Mouse (Mus musculus): Measurements from ENCODE around the gene Arg1. TPM values are rescaled to one million over a fixed set of nuclear protein-coding genes. Genes with fewer than 3 reads are reported as not detected.
A peak's percentile ranks its signal among the peaks of the same experiment; 100 is the strongest.

Arg1 gene
- total and polyA plus RNA-seq, 3 experiments = 0.26 TPM; not detected in 2

GRCm38 (mm10) chr10:24961112-24961511 is 33.8 kb upstream of the Arg1 start:
- no peaks in the 10 kb centered on the region for H3K4me1 ChIP-seq (ENCODE audit: control insufficient read depth in 1 of 2, insufficient read depth in 2 of 2, low read length in 2 of 2)
- DNase-seq (ENCODE audit: low read depth, low spot score) = peak; percentile 64
- TF ChIP-seq MXI1 (IDR thresholded peaks at IDR 0.05; ENCODE audit: low read depth, low read length) = no peak
- no peak for TF ChIP-seq ZNF384 (IDR thresholded peaks at IDR 0.05; ENCODE audit: low read depth, low read length)
- TF ChIP-seq POLR2AphosphoS2 (IDR thresholded peaks at IDR 0.05; ENCODE audit: low read length) = no peak
- TF ChIP-seq POLR2A (IDR thresholded peaks at IDR 0.05; ENCODE audit: control insufficient read depth in 1 of 2, insufficient read depth in 1 of 2, low read depth in 1 of 2, low read length in 2 of 2, poor library complexity in 1 of 2) = no peak
- TF ChIP-seq BHLHE40 (IDR thresholded peaks at IDR 0.05; ENCODE audit: borderline replicate concordance, low read depth, low read length) = no peak
- TF ChIP-seq UBTF (IDR thresholded peaks at IDR 0.05; ENCODE audit: borderline replicate concordance, insufficient read depth, low read depth, low read length) = no peak
- peak; percentile 99 for TF ChIP-seq RAD21 (IDR thresholded peaks at IDR 0.05; ENCODE audit: low read depth, low read length)
- no peak for TF ChIP-seq EP300 (IDR thresholded peaks at IDR 0.05; ENCODE audit: low read depth in 1 of 2, low read length in 2 of 2)
- TF ChIP-seq ZC3H11A (IDR thresholded peaks at IDR 0.05; ENCODE audit: low read depth, low read length) = peak; percentile 96
- no peak for TF ChIP-seq MAX (IDR thresholded peaks at IDR 0.05; ENCODE audit: low read length)
- peak; percentile 95 for TF ChIP-seq SMC3 (IDR thresholded peaks at IDR 0.05; ENCODE audit: low read depth, low read length)
- TF ChIP-seq HCFC1 (IDR thresholded peaks at IDR 0.05; ENCODE audit: low read depth, low read length) = no peak
- no peak for TF ChIP-seq NELFE (IDR thresholded peaks at IDR 0.05; ENCODE audit: low read depth, low read length)
- no peak for TF ChIP-seq SIN3A (IDR thresholded peaks at IDR 0.05; ENCODE audit: low read length)
- TF ChIP-seq CTCF (IDR thresholded peaks at IDR 0.05 in 2 of 3, conservative IDR thresholded peaks at IDR 0.05 in 1 of 3; ENCODE audit: control insufficient read depth in 1 of 3, insufficient read depth in 1 of 3, low read depth in 2 of 3, low read length in 3 of 3, poor library complexity in 1 of 3, severe bottlenecking in 1 of 3) = peak; percentile 19 to 85 (median 22); a peak in 3 of 6 replicates
- no peak overlapping the region for H3K9ac ChIP-seq (ENCODE audit: control insufficient read depth, low read depth, low read length, poor library complexity, severe bottlenecking)
- H3K27ac ChIP-seq (ENCODE audit: control insufficient read depth, low read depth, low read length) = no peak overlapping the region
- H3K4me3 ChIP-seq (ENCODE audit: control insufficient read depth in 1 of 2, insufficient read depth in 1 of 2, low read depth in 2 of 2, low read length in 2 of 2) = no peak overlapping the region
- no peaks in the 10 kb centered on the region; a peak in 1 of 4 replicates for H3K27me3 ChIP-seq (ENCODE audit: control insufficient read depth in 1 of 2, insufficient read depth in 2 of 2, low read length in 2 of 2)
- H3K79me2 ChIP-seq (ENCODE audit: control insufficient read depth, insufficient read depth, low read length, poor library complexity) = no peaks in the 10 kb centered on the region
- no peaks in the 10 kb centered on the region for H3K36me3 ChIP-seq (ENCODE audit: control insufficient read depth in 1 of 2, insufficient read depth in 2 of 2, low read length in 2 of 2)
- H3K9me3 ChIP-seq (replicated peaks; ENCODE audit: insufficient read depth, low read length) = no peaks in the 10 kb centered on the region

- DNase-seq (ENCODE audit: low read depth, low spot score) = no peak
- no peak overlapping the region for H3K27ac ChIP-seq (ENCODE audit: control insufficient read depth, low read depth, low read length)
- H3K9ac ChIP-seq (ENCODE audit: control insufficient read depth, low read depth, low read length, poor library complexity, severe bottlenecking) = no peak overlapping the region
- no peaks in the 10 kb centered on the region for H3K36me3 ChIP-seq (ENCODE audit: control insufficient read depth in 1 of 2, insufficient read depth in 2 of 2, low read length in 2 of 2)
- TF ChIP-seq EP300 (IDR thresholded peaks at IDR 0.05; ENCODE audit: low read depth in 1 of 2, low read length in 2 of 2) = no peak
- no peak for TF ChIP-seq ZNF384 (IDR thresholded peaks at IDR 0.05; ENCODE audit: low read depth, low read length)
- no peak for TF ChIP-seq POLR2AphosphoS5 (IDR thresholded peaks at IDR 0.05; ENCODE audit: borderline replicate concordance, low read depth, low read length)
- TF ChIP-seq USF2 (IDR thresholded peaks at IDR 0.05; ENCODE audit: borderline replicate concordance in 1 of 2, insufficient read depth in 1 of 2, low read depth in 1 of 2, low read length in 2 of 2) = no peak
- no peak for TF ChIP-seq ETS1 (IDR thresholded peaks at IDR 0.05; ENCODE audit: low read depth, low read length)
- no peaks in the 10 kb centered on the region; a peak in 1 of 4 replicates for H3K27me3 ChIP-seq (ENCODE audit: control insufficient read depth in 1 of 2, insufficient read depth in 2 of 2, low read length in 2 of 2)
- no peaks in the 10 kb centered on the region for H3K9me3 ChIP-seq (replicated peaks; ENCODE audit: insufficient read depth, low read length)
- H3K4me1 ChIP-seq (ENCODE audit: control insufficient read depth in 1 of 2, insufficient read depth in 2 of 2, low read length in 2 of 2) = no peaks in the 10 kb centered on the region
- no peaks in the 10 kb centered on the region for H3K79me2 ChIP-seq (ENCODE audit: control insufficient read depth, insufficient read depth, low read length, poor library complexity)
- H3K4me3 ChIP-seq (ENCODE audit: control insufficient read depth in 1 of 2, insufficient read depth in 1 of 2, low read depth in 2 of 2, low read length in 2 of 2) = no peak overlapping the region
Observed at GRCm38 (mm10) chr10:24959043-24959916, 32.0 kb upstream of the Arg1 start.

All from MEL (cell line).